Mouse (Mus musculus) brain, adult 2 months (tissue): ENCODE results near the gene Atmin.

Experiments used
- DNase-seq: peaks from one replicate; pipeline ENCODE4 v3.0.0; 2011; ENCODE audit warnings: low read depth, low spot score

The Atmin gene

DNA sequence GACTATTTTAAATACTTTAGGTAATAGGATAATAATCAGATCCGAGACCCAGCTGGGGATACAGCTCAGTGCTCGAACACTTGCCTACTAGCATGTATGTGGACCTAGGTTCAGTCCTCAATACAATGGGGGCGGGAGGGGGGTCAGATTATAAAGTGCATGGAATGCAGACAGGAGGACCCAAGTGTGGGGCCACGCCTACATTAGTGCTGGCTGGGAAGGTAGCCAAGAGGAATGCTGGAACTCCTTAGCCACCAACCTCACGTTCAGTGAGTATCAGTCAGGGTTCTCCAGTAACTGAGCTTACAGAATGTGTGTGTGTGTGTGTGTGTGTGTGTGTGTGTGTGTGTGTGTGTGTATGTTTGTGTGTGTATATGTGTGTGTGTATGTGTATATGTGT, 8.2 kb downstream of the Atmin start:
- DNase-seq, result no peak

DNA sequence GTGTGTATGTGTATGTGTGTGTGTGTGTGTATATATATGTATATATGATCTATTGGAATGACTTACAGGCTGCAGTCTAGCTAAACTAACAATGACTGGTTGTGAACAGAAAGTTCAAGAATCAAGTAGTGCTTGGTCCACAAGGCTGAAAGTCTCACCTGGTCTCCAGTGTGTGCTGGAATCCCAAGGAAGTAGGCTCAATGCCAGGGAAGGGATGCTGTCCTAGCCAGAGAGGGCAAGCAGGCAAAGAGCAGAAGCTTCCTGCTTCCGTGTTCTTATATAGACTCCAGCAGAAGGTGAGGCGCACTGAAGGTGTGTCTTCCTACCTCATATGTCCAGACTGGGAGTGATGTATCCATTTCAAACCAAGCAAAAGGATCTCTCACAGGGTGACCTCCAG, 8.6 kb downstream of the Atmin start:
- DNase-seq, result no peak

DNA sequence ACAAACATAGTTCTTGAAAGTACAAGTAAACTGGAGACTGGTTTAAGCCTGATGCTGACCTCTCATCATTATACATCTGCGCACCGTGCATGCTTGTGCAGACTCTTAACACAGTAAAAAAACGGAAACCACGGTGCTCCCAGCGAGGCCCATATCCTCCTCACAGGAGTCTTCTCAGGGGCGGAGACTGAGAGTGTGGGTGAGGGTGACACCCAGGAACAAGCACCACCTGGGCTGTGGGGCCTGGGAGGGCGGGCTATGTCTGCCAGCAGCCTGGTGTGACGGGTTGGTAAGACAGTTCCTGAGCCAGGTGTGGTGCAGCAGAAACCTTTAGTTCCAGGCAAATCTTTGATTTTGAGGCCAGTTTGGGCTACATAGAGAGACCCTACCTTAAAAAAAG, 9.2 kb downstream of the Atmin start:
- no peak for DNase-seq

DNA sequence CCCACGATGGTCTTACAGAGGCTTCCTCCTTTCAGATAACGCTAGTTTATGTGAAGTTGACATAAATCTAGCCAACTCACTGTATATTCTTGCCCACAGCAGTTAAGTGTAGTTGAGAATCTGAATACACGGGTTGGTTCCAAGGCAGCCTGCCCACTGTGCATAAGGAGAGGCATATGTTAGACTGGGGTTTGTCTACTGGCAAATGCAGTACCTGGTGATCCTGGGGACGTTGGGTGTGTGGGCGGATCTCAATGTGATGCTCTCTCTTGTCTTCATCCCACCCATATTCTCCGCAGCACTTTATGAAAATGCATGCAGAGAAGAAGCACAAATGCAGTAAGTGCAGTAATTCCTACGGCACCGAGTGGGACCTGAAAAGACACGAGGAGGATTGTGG, 11.2 kb downstream of the Atmin start:
- DNase-seq, result peak; percentile 90

DNA sequence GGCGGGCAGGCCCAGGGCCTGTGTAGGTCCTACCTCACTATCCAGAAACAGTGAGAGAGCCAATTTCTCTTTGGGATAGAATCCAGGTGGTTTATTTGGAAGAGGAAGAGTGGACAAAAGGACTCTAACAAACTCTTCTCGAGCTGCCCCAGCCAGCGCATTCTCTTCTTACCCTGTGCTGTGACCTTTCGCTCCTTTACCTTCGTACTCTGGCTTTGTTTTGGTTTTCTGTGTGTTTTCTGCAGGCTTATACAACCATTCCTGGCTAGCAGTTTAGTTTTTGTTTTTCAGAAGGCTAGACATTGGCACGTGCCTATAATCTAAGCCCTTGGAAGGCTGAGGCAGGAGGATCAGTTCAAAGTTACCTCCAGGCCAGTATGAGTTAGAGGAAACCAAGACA, 26.3 kb downstream of the Atmin start:
- DNase-seq, result no peak

DNA sequence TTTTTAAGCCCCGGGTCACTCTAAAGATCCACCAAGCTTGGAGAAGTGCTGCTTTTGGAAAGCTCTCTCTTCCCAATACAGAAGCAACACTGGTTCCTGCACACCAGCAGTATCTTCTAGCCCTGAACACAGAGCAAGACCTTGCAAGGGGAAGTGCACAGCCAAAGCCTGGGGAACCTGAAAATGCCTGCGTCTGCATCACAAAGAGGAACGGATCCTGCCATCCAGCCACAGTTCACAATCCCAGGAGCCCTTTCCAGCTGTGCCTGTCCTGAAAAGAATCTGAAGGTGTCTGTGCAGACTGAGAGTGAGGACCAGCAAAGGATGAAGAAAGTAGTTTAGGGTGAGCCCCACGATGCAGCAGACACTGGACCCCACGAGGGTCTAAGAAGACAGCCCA, 31.9 kb downstream of the Atmin start:
- DNase-seq, result no peak

DNA sequence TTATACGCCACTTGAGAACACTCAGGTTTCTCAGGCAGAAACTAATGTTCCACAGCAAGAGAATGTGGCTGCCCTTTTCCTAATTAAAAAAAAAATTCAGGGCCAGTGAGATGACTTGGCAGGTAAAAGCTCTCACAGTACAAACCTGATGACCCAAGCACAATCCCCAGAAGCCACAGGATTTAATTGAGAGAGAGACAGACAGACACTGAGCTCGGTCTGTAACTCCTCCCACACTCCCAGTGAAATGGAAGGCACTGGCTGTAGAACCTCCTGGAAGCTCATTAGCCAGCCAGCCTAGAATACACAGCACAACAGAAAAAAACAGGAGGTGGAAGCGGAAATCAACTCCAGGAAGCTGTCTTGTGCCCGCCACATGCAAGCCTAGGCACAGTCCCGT, 32.4 kb downstream of the Atmin start:
- DNase-seq, result no peak

DNA sequence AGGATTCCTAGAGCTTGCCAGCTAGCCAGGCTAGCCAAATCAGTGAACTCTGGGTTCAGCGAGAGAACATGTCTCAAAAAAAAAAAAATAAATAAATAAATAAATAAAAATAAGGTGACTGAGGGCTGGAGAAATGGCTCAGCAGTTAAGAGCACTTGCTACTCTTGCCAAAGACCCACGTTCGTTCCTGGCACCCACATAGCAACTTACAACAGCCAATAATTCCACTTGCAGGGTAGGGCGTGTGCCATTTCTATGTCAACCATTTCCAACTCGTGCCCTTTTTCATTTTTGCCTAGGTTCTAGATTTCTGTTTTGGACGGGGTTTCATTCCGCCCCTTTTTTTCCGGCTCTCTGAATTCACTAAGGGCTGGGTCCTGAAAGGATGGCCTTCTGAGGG, 34.9 kb downstream of the Atmin start:
- peak; percentile 50 for DNase-seq

DNA sequence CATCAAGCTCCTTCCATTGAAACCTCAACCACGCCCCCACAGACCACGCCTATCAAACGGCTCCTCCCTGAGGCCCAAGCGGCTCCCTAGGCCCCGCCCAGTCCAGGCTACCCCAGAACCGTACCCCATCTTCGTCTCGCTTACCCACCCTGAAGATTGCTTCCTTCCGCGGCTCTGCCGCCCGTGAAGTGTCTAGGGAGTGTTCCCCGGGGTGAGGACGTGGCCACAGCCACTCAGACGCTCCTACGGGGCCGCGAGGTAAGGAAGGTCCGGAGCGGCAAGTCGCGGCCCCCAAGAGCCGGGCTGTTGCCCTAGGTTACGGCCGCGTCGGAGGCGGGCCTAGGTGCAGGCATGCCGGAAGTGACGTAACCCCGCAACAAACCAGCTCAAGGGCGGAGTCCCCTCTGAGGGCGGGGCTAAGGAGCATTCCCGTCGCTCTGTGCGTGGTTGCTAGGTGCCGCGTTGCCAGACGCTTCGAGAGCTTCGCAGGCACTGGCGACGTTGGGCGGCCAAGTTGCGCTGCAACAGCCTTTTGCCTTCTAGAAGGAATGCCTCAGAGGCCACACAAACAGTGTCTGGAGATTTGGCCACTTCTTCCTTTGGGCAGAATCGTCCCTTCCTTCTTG, 35.6 kb downstream of the Atmin start, which contains the start of gene 1700030J22Rik:
TSS of gene 1700030J22Rik (minus strand) at position 329 of the 626 bp plus-strand sequence.
- peak; percentile 99 for DNase-seq

DNA sequence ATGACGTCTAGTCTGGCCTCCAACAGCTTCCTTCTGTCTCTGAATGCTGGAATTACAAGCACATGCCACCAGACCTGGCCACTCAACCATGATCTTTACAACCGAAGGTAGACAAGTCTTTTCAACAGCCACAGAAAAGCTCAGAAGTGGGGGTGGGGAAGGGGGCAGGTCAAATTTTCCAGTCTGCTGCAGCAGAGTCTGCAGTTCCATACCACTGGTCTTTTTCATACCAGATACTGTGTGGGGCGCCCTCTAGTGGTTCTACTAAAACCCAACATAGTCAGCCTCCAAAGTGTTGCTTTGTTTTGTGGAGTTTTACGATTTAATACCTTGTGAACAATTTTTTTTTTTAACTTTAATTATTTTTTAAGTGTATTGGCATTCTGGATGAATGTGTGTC, 36.9 kb downstream of the Atmin start:
- peak; percentile 76 for DNase-seq

DNA sequence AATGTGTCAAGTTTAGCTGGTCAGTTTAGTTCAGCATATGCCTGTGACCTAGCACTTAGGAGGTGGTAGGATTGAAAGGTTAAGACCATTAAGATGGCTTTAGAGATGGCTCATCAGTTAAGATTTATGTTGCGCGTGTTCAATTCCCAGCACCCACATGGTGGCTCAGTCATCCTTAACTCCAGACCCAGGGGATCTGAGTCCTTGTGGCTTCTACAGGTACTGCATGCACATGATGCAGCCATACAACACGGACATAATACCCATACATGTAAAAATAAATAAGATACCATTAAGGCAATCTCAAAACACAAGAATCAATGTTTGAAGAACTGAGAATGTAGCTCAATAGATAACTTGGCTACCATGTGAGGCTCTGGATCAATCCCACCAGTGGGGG, 46.6 kb downstream of the Atmin start:
- no peak for DNase-seq

DNA sequence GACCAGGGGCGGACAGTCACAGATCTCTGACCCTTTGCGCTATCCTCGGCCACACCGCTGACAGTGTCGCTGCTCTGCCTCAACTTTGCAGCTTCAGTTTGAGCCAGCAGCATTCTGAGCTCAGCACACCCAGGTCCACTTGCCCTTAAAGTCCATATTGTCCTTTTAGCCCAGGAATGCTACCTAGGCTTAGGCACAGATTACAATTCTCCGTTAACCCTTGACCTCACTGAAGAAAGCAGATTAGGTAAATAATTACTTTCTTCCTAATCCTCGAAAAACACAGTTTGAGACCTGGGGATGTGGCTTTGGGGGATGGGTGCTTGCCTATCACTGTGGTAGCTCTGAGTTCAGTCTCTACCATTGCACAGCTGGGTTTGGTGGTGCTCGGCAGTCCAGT, 48.0 kb downstream of the Atmin start:
- no peak for DNase-seq

DNA sequence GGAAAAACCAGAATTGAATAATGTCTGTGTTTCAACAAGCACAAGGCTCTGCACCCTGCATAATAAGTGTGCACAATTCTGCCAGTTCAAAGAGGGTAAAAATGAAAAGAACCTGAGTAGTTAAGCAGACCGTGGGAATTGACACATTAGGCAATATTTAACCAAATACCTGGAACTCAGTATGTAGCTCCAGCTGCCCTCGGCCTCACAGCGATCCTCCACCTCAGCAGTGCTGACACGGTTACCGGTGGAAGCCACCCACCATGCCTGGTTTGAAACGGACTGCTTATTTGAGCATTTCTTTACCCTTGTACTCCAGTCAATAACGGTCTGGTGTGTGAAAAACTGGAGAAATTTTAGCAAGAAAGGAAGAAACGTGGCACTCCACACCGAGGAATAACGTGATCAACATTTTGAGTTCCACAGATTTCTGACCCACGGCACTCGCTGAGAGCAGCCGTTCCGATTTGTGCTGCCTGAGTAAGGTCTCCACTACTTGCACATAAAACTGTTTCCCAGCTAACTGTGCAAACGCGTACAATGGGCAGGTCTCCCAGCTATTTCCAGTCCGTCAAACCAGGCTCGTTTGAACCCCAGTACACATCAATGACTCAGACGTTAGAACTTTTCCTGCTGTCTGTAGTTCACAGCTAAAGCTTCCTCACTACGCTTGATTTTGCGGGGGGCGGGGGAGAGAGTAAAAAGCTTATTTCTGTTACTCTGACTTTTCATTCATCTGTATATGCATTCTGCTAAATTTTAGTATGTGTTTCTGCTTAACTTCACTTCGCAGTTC, 49.2 kb downstream of the Atmin start:
- DNase-seq, result peak; percentile 56

DNA sequence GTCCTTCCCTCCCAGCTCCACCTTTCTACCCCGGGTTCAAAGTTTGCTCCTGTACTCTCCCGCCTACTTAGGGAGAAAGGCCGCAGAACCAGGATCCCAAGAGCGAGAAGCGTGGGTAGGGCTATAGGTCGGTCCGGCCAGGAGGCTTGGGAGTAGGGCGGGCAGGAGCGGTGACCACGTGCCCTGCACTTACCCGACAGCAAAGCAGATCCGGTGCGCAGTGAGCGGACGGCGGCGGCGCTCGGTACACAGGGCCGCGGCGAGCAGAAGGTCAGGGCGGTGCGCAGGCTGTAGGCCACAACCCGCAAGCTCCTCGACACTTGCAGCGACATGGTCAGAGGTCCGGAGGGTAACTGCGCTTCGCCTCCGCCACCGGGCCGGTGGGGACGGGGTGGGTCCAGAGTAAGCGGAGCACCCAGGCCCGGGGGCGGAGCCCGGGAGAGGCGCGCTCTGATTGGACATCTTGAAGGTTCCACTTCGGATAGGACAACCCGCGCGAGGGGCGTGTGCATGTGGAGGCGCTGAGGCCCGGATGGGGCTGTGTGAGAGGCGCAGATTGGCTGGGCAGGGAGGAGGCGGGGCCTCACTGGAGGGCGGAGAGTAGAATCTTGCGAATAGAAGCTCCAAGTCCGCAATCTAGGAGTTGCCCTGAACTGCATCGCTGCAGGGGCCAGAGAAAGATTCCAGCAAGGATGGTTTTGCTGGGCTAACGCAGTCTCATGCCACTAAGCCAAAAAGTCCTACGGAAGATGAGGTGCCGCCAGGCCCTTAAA, 50.1 kb downstream of the Atmin start, which contains the start of gene Gcsh:
TSS of gene Gcsh (minus strand) at position 443 of the 773 bp plus-strand sequence.
- peak; percentile 99 for DNase-seq

DNA sequence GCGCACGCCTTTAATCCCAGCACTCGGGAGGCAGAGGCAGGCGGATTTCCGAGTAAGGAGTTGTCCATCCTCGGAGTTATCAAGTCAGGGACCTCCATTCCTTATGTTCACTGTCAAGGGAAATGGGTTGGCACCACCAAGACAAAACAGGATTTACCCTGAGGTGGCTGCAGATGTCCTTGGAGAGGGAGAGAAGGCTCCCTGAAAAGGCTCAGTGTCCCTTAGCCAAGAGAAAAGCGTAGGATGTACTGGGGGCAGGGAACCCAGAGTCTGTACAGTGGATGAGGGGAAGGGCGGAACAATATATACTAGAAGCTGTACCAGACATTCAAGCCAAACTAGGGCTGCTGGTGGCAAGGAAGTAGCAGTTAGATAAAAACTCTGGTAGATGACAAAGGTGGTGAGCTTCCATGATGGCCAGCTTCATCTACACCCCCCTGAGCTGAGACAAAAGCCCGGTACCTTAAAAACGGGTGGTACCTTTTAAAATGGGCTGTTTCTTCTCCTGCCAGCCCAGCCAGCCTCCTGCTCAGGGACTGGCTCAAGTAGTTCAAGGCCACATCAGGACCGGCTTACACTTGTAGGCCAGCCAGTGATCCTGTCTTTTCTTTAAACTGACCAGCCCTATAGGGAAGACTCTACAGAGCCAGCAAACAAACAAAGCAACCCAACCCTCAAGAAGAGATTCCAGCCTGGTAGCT, 51.0 kb downstream of the Atmin start:
- no peak for DNase-seq
